Mouse (Mus musculus) ES-Bruce4 (cell line): ENCODE measurements around the gene Akr1c19. TPM values are rescaled to one million over a fixed set of nuclear protein-coding genes. Genes with fewer than 3 reads are reported as not detected.
"Not testable (repeated sequence)": the region's sequence is repeated elsewhere in the genome, so short reads cannot be mapped to it uniquely, and the experiment has no call there.

Experiments
- H3K27ac ChIP-seq: 2 replicates; pipeline ENCODE4 v1.5.1; 2012; ENCODE audit warnings: low read length, inconsistent platforms; ENCODE audit not compliant: insufficient read depth
- H3K27me3 ChIP-seq: 2 replicates; pipeline ENCODE4 v1.6.1; 2012; ENCODE audit warnings: mild to moderate bottlenecking, low read length, inconsistent platforms; ENCODE audit not compliant: control insufficient read depth, poor library complexity, insufficient read depth, severe bottlenecking
- H3K36me3 ChIP-seq: 2 replicates; pipeline ENCODE4 v1.6.1; 2012; ENCODE audit warnings: inconsistent platforms, mild to moderate bottlenecking, low read length, moderate library complexity; ENCODE audit not compliant: control insufficient read depth, poor library complexity, insufficient read depth, severe bottlenecking
- H3K4me1 ChIP-seq: one replicate; pipeline ENCODE4 v1.8.1; 2011; ENCODE audit warnings: low read length; ENCODE audit not compliant: control insufficient read depth, insufficient read depth
- H3K4me3 ChIP-seq: 2 replicates; pipeline ENCODE4 v1.5.1; 2011; ENCODE audit warnings: low read depth, mild to moderate bottlenecking, low read length
- H3K9ac ChIP-seq: 2 replicates; pipeline ENCODE4 v1.6.1; 2012; ENCODE audit warnings: low read depth, mild to moderate bottlenecking, inconsistent platforms; ENCODE audit not compliant: poor library complexity, severe bottlenecking
- H3K9me3 ChIP-seq: replicated peaks from 2 replicates; pipeline ENCODE4 v1.6.1; 2012; ENCODE audit warnings: mild to moderate bottlenecking, low read length, inconsistent platforms; ENCODE audit not compliant: control insufficient read depth, poor library complexity, insufficient read depth, severe bottlenecking
- CTCF ChIP-seq: IDR thresholded peaks from one replicate; pipeline ENCODE4 v1.8.1; 2011; ENCODE audit warnings: low read depth, low read length
- EP300 ChIP-seq: IDR thresholded peaks from 2 replicates; pipeline ENCODE4 v1.6.1; 2011; ENCODE audit warnings: low read depth, low read length; ENCODE audit not compliant: insufficient read depth
- POLR2A ChIP-seq: IDR thresholded peaks from one replicate; pipeline ENCODE4 v1.8.1; 2011; ENCODE audit warnings: low read length; ENCODE audit not compliant: insufficient read depth
- polyA plus RNA-seq: library from polyadenylated mRNA; stranded (reverse); fragments of >200 nt; gene quantifications from 2 replicates; pipeline ENCODE4 v1.2.4, GENCODE M21; 2011; ENCODE audit warnings: low read depth; ENCODE audit not compliant: missing spikeins, insufficient read depth, insufficient read length

Akr1c19 gene
- polyA plus RNA-seq, 1 experiment = 0.31 TPM

DNA sequence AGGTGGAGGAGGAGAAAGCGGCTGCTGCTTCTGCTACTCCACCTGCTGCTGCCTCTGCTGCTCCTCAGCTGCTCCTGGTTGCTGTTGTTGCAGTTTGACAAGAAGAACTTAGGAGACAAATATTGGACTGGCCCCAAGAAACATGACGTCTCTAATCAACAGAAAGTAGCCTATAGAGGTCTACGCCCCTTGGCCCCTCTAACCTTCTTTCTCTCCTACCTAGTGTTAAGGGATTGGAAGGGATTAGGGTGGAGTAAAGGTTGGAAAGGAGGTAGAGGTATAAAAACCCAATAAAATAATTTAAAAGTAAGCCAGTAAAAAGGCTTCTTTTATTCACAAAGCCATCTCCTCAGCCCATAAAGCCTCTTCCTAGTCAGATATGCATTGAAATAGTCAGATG lies 36.1 kb downstream of the Akr1c19 start:
- H3K27ac ChIP-seq = no peak overlapping the region
- TF ChIP-seq EP300 (no peak), CTCF (no peak), POLR2A (no peak)
- H3K36me3 ChIP-seq = no peaks in the 10 kb centered on the region
- no peak overlapping the region for H3K4me3 ChIP-seq
- H3K9me3 ChIP-seq = no peaks in the 10 kb centered on the region
- no peak overlapping the region for H3K9ac ChIP-seq
- no peaks in the 10 kb centered on the region for H3K4me1 ChIP-seq
- H3K27me3 ChIP-seq = no peaks in the 10 kb centered on the region

DNA sequence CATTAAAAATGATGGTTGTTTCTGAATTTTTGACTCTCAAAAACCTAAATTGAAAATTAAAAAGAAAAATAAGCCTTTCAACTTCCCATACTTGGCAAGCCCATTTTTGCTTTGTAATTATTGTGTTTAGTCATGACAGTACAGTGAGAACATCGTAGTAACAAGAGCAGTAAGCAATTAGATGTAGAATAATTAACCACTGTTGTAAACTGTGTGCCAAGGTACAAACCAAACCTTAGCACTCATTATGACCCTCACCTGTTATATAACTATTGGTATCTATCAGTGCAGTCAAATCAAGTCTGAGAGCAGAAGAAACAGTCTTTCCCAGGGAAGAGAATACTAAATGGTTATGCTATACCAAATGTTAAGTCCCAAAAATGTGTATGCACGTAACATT lies 36.5 kb downstream of the Akr1c19 start:
- H3K9me3 ChIP-seq = no peaks in the 10 kb centered on the region
- H3K9ac ChIP-seq = no peak overlapping the region
- no peaks in the 10 kb centered on the region for H3K4me1 ChIP-seq
- TF ChIP-seq POLR2A (no peak), CTCF (no peak), EP300 (no peak)
- no peak overlapping the region for H3K4me3 ChIP-seq
- H3K27me3 ChIP-seq = no peaks in the 10 kb centered on the region
- no peaks in the 10 kb centered on the region for H3K36me3 ChIP-seq
- no peak overlapping the region for H3K27ac ChIP-seq

DNA sequence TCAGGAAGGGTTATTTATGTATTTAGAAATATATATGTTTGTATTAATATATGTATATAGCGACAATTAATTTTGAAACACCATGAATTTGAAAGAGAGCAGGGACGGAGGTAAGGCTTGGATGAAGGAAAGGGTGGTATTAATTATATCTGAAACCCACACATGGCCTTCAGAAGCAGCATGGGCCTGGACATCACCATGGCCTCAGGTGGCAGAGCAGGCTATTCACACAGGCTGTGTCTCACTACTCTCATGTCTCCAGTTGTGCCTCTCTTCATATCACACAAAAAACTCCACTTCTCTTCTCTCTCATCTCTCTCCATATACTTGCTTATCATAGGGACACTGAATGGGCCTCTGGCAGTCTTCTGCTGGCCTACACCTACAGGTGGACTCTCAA lies 37.0 kb downstream of the Akr1c19 start:
- H3K27ac ChIP-seq, H3K36me3 ChIP-seq, H3K27me3 ChIP-seq, H3K4me1 ChIP-seq, H3K9ac ChIP-seq, H3K9me3 ChIP-seq, H3K4me3 ChIP-seq: not testable (repeated sequence)

DNA sequence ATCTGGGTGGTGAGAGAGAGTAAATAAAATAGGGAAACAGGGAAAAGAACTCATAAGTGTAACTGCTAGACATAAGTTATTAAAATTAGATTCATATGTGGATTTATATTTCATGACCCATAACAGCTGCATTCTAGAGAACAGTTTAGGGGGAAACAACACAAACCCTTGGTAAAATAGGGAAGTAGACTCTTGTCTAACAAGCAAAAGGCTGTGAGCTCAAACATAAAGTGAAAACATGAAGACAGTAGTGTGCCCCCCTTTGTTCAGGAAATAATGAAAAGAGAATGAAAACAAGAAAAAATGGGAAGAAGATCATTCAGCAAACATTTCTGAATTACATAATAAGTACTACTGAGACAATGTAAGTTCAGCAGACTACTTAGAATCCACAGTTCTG lies 42.4 kb downstream of the Akr1c19 start:
- TF ChIP-seq EP300 (no peak), CTCF (no peak), POLR2A (no peak)

DNA sequence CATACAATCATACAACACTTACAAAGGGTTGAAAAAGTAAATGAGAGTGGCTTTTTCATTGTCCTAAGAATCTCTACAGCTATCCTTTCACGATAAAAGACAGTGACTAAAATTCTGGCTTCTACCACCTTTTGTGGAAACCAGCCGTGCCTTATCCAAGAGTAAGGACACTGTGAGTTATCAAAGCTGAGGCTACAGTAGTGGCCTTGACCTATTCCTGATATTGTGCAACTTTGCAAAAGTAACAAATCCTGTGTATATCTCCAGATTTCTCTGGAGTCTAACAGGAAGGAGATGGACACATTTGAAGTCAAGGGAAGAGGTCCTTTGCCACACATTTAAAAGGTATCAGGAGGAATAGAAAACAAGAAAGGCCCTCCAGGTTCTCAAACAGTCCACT lies 49.0 kb downstream of the Akr1c19 start:
- Histone ChIP-seq H3K9ac (no peak overlapping the region), H3K4me1 (no peaks in the 10 kb centered on the region), H3K27me3 (no peaks in the 10 kb centered on the region), H3K36me3 (no peaks in the 10 kb centered on the region), H3K4me3 (no peak overlapping the region), H3K27ac (no peak overlapping the region), H3K9me3 (no peaks in the 10 kb centered on the region)
- TF ChIP-seq EP300 = no peak
- no peak for TF ChIP-seq POLR2A
- TF ChIP-seq CTCF = no peak

More for the DNA sequence above, 42.4 kb downstream of the Akr1c19 start:
- no peaks in the 10 kb centered on the region for H3K36me3 ChIP-seq
- no peaks in the 10 kb centered on the region for H3K27me3 ChIP-seq
- no peaks in the 10 kb centered on the region for H3K4me1 ChIP-seq
- no peak overlapping the region for H3K9ac ChIP-seq
- H3K9me3 ChIP-seq = no peaks in the 10 kb centered on the region
- no peak overlapping the region for H3K27ac ChIP-seq
- H3K4me3 ChIP-seq = no peak overlapping the region

DNA sequence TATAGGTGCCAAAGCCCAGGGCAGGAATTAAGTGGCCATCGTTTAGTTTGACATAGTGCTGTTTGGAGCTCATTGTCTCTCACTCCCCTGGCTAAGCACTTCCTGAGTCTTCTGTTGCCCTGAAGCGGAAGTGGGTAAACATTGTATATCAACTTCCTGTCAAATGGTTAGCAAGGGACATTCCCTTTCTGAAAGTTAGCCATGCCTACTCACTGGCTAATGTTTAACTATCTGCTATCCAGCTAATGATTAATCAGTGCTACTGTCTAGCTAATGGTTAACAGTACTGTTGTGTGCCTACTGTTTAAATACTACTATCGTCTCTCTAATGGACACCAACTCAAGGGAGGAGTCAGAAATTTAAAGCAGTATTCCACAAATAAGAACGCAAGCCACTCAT lies 50.8 kb downstream of the Akr1c19 start, which contains the start of gene Akr1c12:
Gene Akr1c12, minus strand, starts transcription at position 150 of the 400 bp plus-strand sequence.
- H3K9me3 ChIP-seq = no peaks in the 10 kb centered on the region
- no peaks in the 10 kb centered on the region for H3K36me3 ChIP-seq
- TF ChIP-seq POLR2A (no peak), CTCF (no peak), EP300 (no peak)
- no peaks in the 10 kb centered on the region for H3K4me1 ChIP-seq
- no peak within 1 kb of the TSS for H3K4me3 ChIP-seq
- no peaks in the 10 kb centered on the region for H3K27me3 ChIP-seq
- no peak within 1 kb of the TSS for H3K9ac ChIP-seq
- H3K27ac ChIP-seq = no peak within 1 kb of the TSS
